Mouse (Mus musculus) neutrophil, adult 65 days (primary cell): Measurements from ENCODE around the gene Tm9sf4. TPM values are rescaled to one million over a fixed set of nuclear protein-coding genes. Genes with fewer than 3 reads are reported as not detected.

Experiments
- total RNA-seq: library from RNA; stranded (reverse); gene quantifications from 2 replicates; pipeline ENCODE4 v1.2.4, GENCODE M21; 2023

The Tm9sf4 gene
- total RNA-seq: 84.6 and 87.1 TPM in 2 replicates

GRCm38 (mm10) chr2:153160844-153161683 lies at the start of gene Tm9sf4:
Tm9sf4 (plus strand) TSS chr2:153161303.

GRCm38 (mm10) chr2:153224946-153225594 lies 64.0 kb downstream of the Tm9sf4 start, which contains the start of gene Tspyl3:
Tspyl3 (minus strand) TSS chr2:153225441.

GRCm38 (mm10) chr2:153241250-153242014 lies 80.3 kb downstream of the Tm9sf4 start, which contains the start of the genes Plagl2 and Pofut1:
Plagl2 (minus strand) TSS chr2:153241426.
Pofut1 (plus strand) TSS chr2:153241533.

Other genes starting within 250 kb of the Tm9sf4 start
- gene Mylk2, start 250.0 kb upstream of the Tm9sf4 start, total RNA-seq: not detected in 2 replicates
- gene Foxs1, start 228.1 kb upstream of the Tm9sf4 start, total RNA-seq: not detected in 2 replicates
- gene Dusp15, start 209.6 kb upstream of the Tm9sf4 start, total RNA-seq: not detected in 2 replicates
- gene Ttll9, start 198.8 kb upstream of the Tm9sf4 start, total RNA-seq: not detected in 2 replicates
- 12.4 and 12.8 TPM in 2 replicates for gene Pdrg1, start 145.9 kb upstream of the Tm9sf4 start, total RNA-seq
- gene Xkr7, start 129.5 kb upstream of the Tm9sf4 start, total RNA-seq: not detected in 2 replicates
- gene Ccm2l, start 95.3 kb upstream of the Tm9sf4 start, total RNA-seq: 1.1 and 1.7 TPM in 2 replicates
- gene Hck, start 52.8 kb upstream of the Tm9sf4 start, total RNA-seq: 249 and 255 TPM in 2 replicates
- 4.3 and 5.4 TPM in 2 replicates for gene Tspyl3, start 64.1 kb downstream of the Tm9sf4 start, total RNA-seq
- gene Plagl2, start 80.1 kb downstream of the Tm9sf4 start, total RNA-seq: 39.9 and 43.3 TPM in 2 replicates
- 17.4 and 17.7 TPM in 2 replicates for gene Pofut1, start 80.2 kb downstream of the Tm9sf4 start, total RNA-seq
- gene Kif3b, start 130.1 kb downstream of the Tm9sf4 start, total RNA-seq: 32.1 and 34.5 TPM in 2 replicates
- 82.7 and 104 TPM in 2 replicates for gene Asxl1, start 184.5 kb downstream of the Tm9sf4 start, total RNA-seq